Mouse (Mus musculus) embryo, embryonic 11 days (tissue): Measurements from ENCODE around the gene Sash1.

Experiments
- DNase-seq: peaks from one replicate; pipeline ENCODE4 v3.0.0-alpha.2; 2015

The Sash1 gene

GRCm38 (mm10) chr10:8885630-8886527 lies at the start of gene Sash1:
TSS of gene Sash1 (minus strand) at chr10:8886070.
- DNase-seq: peak; percentile 93

GRCm38 (mm10) chr10:8935601-8936000 lies 49.7 kb upstream of the Sash1 start:
- no peak for DNase-seq

- DNase-seq: no peak
Observed at GRCm38 (mm10) chr10:8933451-8934372, 47.8 kb upstream of the Sash1 start.

DNA sequence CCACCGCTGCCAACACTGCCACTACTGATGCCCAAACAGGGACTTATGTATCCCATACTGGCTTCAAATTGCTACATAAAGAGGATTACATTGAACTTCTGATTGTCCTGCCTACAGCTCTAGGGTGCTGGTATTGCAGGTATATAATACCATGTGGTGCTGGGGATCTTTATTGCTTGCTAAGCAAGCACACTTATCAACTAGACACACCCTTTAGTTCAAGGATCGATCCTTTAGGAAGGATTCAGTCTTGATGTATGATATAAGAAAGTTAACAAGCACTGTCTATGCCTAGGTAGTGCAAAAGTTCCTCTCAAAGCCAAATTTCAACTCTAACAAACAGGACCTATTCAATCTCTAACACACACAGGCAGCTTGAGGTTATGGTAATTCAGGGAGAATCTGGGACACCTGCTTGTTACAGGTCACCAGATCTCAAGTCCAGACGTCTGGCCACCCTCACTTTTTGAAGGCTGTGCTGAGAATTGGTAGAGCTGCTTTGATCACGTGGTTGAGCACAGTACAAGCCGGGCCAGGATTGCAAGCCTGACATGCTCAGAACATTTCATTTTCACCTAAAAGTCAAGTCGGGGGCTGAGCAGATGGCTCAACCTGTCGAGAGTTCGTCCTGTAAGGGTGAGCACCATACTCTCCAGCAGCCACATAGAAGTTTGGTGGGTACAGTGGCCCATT lies 45.8 kb upstream of the Sash1 start:
- DNase-seq: no peak

DNA sequence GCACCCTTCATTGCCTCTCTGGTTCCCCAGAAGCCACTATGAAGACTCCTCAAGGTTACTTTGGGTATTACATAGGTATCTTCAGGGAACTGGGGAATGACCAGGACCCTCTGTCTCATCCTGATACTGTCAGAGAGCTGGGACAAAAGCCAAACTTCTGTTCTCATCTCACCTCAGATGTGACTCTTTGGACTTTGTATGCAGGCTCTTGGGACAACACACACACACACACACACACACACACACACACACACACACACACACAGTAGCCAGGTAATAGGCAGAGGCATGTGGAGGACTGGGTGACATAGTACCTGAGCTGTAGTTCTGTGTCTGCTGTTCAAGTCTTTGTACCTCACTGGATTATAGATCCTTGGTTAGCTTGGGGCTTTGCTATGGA lies 44.8 kb upstream of the Sash1 start:
- DNase-seq: no peak

GRCm38 (mm10) chr10:8928775-8929647 lies 43.1 kb upstream of the Sash1 start:
- no peak for DNase-seq

DNA sequence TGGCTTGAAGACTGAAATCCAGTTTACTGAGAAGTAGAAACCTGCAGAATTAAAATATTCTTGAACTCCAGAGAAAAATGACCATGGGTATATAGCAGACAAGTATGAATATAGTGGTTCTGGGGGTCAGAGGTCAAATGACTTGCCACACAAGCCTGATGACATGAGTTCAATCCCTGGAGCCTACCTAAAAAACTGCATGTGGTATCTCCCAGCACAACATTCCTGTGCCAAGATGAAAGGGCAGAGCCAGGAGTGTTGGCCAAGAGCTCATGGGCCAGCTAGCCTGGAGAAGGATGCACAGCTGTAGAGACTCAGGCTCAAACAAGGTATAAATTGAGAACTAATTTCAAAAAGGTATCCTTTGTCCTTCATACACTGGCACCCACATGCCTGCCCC lies 42.4 kb upstream of the Sash1 start:
- DNase-seq: no peak

DNA sequence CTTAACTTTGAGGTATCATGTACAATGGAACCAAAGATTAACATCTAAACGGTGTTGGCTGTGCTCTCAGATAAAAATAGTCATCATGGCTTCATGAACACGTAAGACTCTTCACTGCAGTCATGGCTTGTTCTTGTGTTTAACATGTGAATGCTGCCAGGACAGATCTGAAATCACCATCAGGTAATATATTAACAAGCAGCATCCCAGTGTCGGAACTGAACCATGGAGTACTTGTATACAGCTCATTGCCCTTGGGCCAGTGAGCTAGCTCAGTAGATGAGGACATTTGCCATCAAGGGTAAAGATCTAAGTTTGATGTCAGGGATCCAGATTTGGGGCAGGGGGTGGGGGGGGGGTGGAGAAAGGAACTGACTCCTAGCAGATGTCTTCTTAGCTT lies 41.0 kb upstream of the Sash1 start:
- no peak for DNase-seq

DNA sequence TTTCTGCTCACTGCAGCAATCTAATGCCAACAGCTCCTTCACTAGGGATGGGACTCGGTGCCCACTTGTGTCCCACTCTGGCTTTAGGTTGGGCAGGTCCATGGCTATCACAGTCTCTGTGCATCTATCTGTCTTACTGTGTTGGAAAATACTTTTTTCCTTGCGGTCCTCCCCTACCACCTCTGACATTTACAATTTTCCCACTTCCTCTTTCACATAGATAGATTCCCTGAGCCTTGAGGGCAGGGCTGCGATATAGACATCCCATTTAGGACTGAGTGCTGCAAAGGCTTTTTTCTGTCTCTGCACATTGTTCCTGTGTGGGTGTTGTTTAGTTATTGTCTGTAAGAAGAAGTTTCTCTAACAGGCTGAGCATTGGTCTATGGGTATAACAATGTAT lies 40.4 kb upstream of the Sash1 start:
- DNase-seq: no peak

DNA sequence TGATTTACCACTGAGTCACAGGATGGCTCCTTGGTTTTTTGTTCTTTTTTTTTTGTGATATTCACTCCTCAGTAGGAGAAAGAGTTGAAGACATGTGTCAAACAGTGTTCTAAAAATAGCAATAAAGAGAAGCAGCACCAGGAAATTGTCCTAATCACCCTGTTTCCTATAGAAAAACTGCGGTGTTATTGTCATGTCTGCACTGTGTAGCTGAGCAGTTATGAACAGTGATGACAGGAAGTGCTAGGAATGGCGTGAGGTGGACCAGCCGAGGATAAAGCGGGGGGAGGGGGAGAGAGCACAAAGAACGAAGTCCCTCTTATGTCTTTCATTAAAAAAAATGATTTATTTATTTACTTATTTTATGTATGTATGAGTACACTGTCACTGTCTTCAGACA lies 39.4 kb upstream of the Sash1 start:
- no peak for DNase-seq

GRCm38 (mm10) chr10:8921098-8921693 lies 35.3 kb upstream of the Sash1 start:
- peak; percentile 27 for DNase-seq

DNA sequence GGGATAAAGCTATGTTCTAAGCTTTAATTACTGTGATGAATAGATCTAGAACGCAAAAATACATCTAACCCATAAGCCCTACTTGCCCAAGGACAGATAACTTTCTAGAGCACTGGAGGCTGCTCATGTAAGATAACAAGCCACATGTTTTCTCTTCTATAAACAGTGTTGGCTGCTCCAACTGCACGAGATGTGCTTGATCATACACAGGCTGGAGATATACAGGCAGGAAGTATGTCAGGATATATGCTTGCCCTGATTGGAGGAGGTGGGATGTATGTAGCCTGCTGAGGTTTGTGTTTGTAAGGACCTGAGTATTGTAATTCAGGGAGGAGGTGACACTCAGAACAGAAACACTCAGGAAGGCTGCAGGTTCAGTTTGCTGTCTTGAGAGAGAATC lies 31.9 kb upstream of the Sash1 start:
- no peak for DNase-seq

GRCm38 (mm10) chr10:8917350-8917749 lies 31.5 kb upstream of the Sash1 start:
- DNase-seq: no peak

- no peak for DNase-seq
Observed at GRCm38 (mm10) chr10:8915755-8916154, 29.9 kb upstream of the Sash1 start.

DNA sequence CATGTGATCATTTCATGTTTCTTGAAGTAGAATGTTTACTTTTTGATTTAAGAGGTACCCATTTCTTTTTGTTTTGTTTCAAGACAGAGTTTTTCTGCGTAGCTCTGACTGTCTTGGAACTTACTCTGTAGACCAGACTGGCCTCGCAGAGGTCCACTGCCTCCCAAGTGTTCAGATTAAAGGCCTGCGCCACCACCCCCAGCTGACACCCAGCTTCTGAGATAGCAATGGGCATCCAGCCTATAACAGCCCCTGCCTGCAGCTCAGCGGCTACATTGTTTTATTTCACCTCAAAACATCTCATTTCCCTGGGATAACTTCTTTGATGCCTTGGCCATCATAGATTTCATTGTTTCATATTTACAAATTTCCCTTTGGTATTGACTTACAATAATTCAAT lies 28.0 kb upstream of the Sash1 start:
- DNase-seq: no peak

GRCm38 (mm10) chr10:8912706-8913275 lies 26.9 kb upstream of the Sash1 start:
- no peak for DNase-seq

DNA sequence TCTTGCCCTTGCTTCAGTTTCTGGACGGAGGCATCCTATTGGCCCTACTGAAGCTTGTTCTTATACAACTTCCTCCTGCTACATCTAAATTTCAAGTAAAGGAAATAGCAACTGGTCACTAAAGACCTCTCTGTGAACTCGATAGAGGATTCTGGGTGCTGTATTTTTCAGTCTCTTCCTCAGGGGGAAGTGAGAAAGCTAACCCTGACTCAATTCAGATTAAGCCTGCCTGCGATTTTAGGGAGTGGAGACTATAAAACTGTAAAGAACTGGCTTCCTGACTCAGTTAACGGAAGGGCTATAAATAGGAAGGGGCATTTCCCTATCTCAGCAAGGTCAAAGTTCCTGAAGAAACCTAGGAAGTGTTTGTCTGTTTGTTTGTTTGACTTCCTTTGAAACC lies 26.3 kb upstream of the Sash1 start:
- DNase-seq: no peak

DNA sequence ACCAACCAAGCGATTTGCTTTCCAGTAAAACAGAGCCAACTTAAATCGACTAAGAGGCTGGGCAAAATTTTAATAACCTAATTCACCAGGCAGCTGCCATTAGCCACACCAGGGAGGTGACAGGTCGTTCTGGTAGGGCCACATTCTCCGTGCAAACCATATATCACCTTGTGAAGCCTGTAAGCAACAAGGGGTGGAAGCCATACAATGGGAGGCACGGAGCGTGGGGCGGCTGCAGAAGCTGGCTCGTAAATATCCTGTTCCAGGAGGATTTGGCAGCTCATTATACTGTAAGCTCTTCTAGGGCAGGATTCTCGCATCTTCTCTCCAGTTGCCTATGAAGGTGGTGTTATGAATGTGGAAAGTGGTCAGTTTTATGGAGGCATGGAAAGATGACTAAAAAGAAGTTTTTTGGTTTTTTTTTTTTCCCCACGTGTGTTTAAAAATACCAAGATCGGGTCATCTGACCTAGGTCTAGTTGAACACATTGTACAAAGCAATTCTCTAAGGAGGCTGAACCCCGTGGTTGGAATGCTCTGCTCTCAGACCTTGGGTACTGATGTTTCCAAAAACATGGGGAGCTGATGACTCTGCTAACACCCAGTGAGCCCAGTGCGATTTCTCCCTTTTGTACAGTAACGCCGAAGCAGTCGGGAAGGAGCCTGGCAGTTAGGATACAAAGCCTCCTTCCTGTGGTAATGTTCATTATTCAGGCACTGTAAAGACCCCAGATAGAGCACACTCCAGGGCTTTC lies 24.5 kb upstream of the Sash1 start:
- peak; percentile 29 for DNase-seq

- no peak for DNase-seq
Observed at GRCm38 (mm10) chr10:8903086-8903485, 17.2 kb upstream of the Sash1 start.

GRCm38 (mm10) chr10:8902412-8902811 lies 16.5 kb upstream of the Sash1 start:
- no peak for DNase-seq
